Mouse (Mus musculus) small intestine, adult 2 months (tissue): ENCODE data around the gene Ppm1b.

ENCODE experiments used
- CTCF ChIP-seq: fragments of 200-500 bp; IDR thresholded peaks from 2 replicates; pipeline ENCODE4 v1.5.1; 2012; ENCODE audit warnings: low read depth, mild to moderate bottlenecking, control low read depth, inconsistent platforms, low read length, moderate library complexity, mixed read lengths; ENCODE audit not compliant: insufficient replicate concordance, insufficient read length; ENCODE audit errors: extremely low read depth
- POLR2A ChIP-seq: fragments of 200-500 bp; IDR thresholded peaks from 2 replicates; pipeline ENCODE4 v1.6.1; 2012; ENCODE audit warnings: low read depth, mild to moderate bottlenecking, control low read depth, inconsistent platforms, low read length, moderate library complexity

GRCm38 (mm10) chr17:85020343-85020742, 63.8 kb downstream of the Ppm1b start:
- TF ChIP-seq CTCF (no peak), POLR2A (no peak)
